Mouse (Mus musculus): ENCODE data around the gene Gtf2ird1. TPM values are rescaled to one million over a fixed set of nuclear protein-coding genes. Genes with fewer than 3 reads are reported as not detected.

Gene Gtf2ird1
- total and polyA plus RNA-seq, 3 experiments: 12.8 to 39.0 (median 13.1) TPM

DNA sequence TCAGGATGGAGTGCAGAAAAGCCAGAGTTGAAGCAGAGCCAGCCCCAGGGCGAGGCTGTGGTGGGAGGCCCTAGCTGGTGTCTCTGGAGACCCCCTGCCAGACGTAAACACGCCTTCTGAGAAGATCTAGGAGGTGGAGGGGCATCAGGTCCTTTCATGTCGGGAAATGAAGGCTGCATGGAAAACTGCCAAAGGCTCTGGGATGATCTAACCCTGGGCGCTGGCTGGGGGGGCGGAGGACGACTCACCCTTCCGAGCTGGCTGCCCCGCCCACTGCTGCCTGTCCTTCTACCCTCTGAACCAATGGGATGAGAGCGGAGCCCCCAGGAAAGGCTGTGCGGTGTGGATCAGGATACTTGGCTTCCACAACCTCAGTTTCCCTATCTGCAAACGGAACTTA, 16.4 kb downstream of the Gtf2ird1 start:
- peaks cover 0 to 6% of the 10 kb centered on the region in 2 experiments; a peak in 3 of 4 replicates for H3K4me1 ChIP-seq (ENCODE audit: control insufficient read depth in 1 of 2, insufficient read depth in 2 of 2)
- H3K9me3 ChIP-seq (replicated peaks; ENCODE audit: low read length): peaks cover 11% of the 10 kb centered on the region
- H3K36me3 ChIP-seq (replicated peaks in 1 of 2; ENCODE audit: control insufficient read depth in 1 of 2, insufficient read depth in 1 of 2, low read length in 1 of 2): peaks cover 0 to 52% of the 10 kb centered on the region in 2 experiments
- no peak for DNase-seq (ENCODE audit: extremely low read depth)
- H3K27ac ChIP-seq (ENCODE audit: insufficient read depth, low read depth): no peak overlapping the region
- H3K79me2 ChIP-seq (replicated peaks; ENCODE audit: control insufficient read depth, extremely low read depth, insufficient read depth, poor library complexity, severe bottlenecking): no peaks in the 10 kb centered on the region
- H3K9ac ChIP-seq (ENCODE audit: insufficient read depth, low read depth): no peak overlapping the region
- no peak overlapping the region for H3K4me3 ChIP-seq (replicated peaks in 1 of 3; ENCODE audit: low read depth in 2 of 3, low read length in 2 of 3, poor library complexity in 1 of 3)
- TF ChIP-seq UBTF (IDR thresholded peaks at IDR 0.05; ENCODE audit: low read depth, low read length) (no peak), JUN (IDR thresholded peaks at IDR 0.05; ENCODE audit: insufficient read depth, low read depth, low read length) (no peak), MYC (IDR thresholded peaks at IDR 0.05; ENCODE audit: low read depth, low read length) (no peak)
- in situ Hi-C loops (cut with MboI; ENCODE audit: low pct_ligation_motif_present, low pct_unique_long_range_greater_than_20kb, low sequenced_read_pairs) (no loop called here), dilution Hi-C loops (cut with MboI; ENCODE audit: extremely low pct_ligation_motif_present, extremely low pct_unique_long_range_greater_than_20kb, low sequenced_read_pairs) (no loop called here)
- no peaks in the 10 kb centered on the region for H3K27me3 ChIP-seq (replicated peaks)
- H3K4me2 ChIP-seq (ENCODE audit: insufficient read depth, low read depth, poor library complexity, severe bottlenecking): no peak overlapping the region

GRCm38 (mm10) chr5:134439481-134439880, 17.0 kb downstream of the Gtf2ird1 start:
- Histone ChIP-seq H3K4me3 (replicated peaks in 1 of 3; ENCODE audit: low read depth in 2 of 3, low read length in 2 of 3, poor library complexity in 1 of 3) (no peak overlapping the region), H3K36me3 (replicated peaks in 1 of 2; ENCODE audit: control insufficient read depth in 1 of 2, insufficient read depth in 1 of 2, low read length in 1 of 2) (peaks cover 0 to 50% of the 10 kb centered on the region in 2 experiments), H3K27ac (ENCODE audit: insufficient read depth, low read depth) (no peak overlapping the region), H3K4me2 (ENCODE audit: insufficient read depth, low read depth, poor library complexity, severe bottlenecking) (no peak overlapping the region), H3K27me3 (replicated peaks) (no peaks in the 10 kb centered on the region), H3K79me2 (replicated peaks; ENCODE audit: control insufficient read depth, extremely low read depth, insufficient read depth, poor library complexity, severe bottlenecking) (no peaks in the 10 kb centered on the region), H3K4me1 (ENCODE audit: control insufficient read depth in 1 of 2, insufficient read depth in 2 of 2) (no peaks in the 10 kb centered on the region; a peak in 1 of 4 replicates), H3K9me3 (replicated peaks; ENCODE audit: low read length) (peaks cover 10% of the 10 kb centered on the region), H3K9ac (ENCODE audit: insufficient read depth, low read depth) (no peak overlapping the region)
- TF ChIP-seq MAFK (IDR thresholded peaks at IDR 0.05; ENCODE audit: insufficient replicate concordance, low read length) (no peak), MEF2A (IDR thresholded peaks at IDR 0.05; ENCODE audit: borderline replicate concordance, low read depth, low read length) (no peak)
- no peak for DNase-seq (ENCODE audit: extremely low read depth)
- in situ Hi-C loops (cut with MboI; ENCODE audit: low pct_ligation_motif_present, low pct_unique_long_range_greater_than_20kb, low sequenced_read_pairs) (no loop called here), dilution Hi-C loops (cut with MboI; ENCODE audit: extremely low pct_ligation_motif_present, extremely low pct_unique_long_range_greater_than_20kb, low sequenced_read_pairs) (no loop called here)

DNA sequence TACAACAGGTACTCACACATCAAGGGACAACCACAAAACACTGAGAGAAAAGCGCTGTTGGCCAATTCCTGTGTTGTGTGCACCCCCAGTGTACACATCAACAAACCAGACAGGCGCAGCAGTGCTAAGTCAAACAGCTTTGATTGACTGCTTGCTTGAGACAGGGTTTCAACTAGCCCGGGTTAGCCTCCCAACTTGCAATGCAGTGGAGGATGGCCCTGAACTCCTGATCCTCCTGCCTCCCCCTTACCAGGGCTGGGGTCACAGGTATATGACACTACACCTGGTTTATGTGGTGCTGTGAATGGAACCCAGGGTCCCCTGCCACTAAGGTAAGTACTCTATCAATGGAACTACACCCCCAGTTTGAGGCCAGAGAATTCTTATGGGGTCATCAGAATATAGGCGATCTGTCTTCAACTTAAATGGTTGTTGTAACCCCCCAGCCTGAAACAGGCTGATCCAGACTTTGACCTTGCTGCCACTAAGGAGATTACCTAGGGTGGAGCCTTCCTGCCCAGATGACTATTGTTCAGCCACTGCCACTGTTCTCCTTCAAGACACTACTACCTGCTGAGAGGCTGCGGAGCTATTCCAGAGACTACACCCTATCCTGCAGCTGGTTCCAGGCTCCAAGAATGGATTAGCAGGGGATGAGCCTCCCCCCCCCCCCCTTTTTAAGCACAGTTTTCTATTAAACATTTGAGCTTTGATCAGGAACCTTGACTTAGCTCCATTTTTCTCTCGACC, 17.7 kb downstream of the Gtf2ird1 start:
- DNase-seq (ENCODE audit: extremely low read depth): no peak
- H3K9ac ChIP-seq (ENCODE audit: insufficient read depth, low read depth): no peak overlapping the region
- no peak overlapping the region for H3K4me3 ChIP-seq (replicated peaks in 1 of 3; ENCODE audit: low read depth in 2 of 3, low read length in 2 of 3, poor library complexity in 1 of 3)
- no peak overlapping the region for H3K27ac ChIP-seq (ENCODE audit: insufficient read depth, low read depth)
- TF ChIP-seq TBP (conservative IDR thresholded peaks at IDR 0.05; ENCODE audit: low read depth, low read length) (no peak), MAFK (IDR thresholded peaks at IDR 0.05; ENCODE audit: insufficient replicate concordance, low read length) (no peak), ZMIZ1 (IDR thresholded peaks at IDR 0.05; ENCODE audit: low read depth, low read length) (no peak), MEF2A (IDR thresholded peaks at IDR 0.05; ENCODE audit: borderline replicate concordance, low read depth, low read length) (no peak), HCFC1 (IDR thresholded peaks at IDR 0.05; ENCODE audit: low read depth, low read length) (no peak), CTCF (conservative IDR thresholded peaks at IDR 0.05 in 1 of 2, IDR thresholded peaks at IDR 0.05 in 1 of 2; ENCODE audit: low read depth in 2 of 2, low read length in 2 of 2) (no peak), ZC3H11A (IDR thresholded peaks at IDR 0.05; ENCODE audit: low read depth, low read length) (no peak), ZKSCAN1 (IDR thresholded peaks at IDR 0.05; ENCODE audit: borderline replicate concordance, low read depth, low read length) (no peak), NRF1 (IDR thresholded peaks at IDR 0.05; ENCODE audit: low read depth, low read length) (no peak), MYC (IDR thresholded peaks at IDR 0.05; ENCODE audit: low read depth, low read length) (no peak), NELFE (IDR thresholded peaks at IDR 0.05; ENCODE audit: low read depth, low read length) (no peak), JUN (IDR thresholded peaks at IDR 0.05; ENCODE audit: insufficient read depth, low read depth, low read length) (no peak), PAX5 (IDR thresholded peaks at IDR 0.05; ENCODE audit: low read length) (no peak), GABPA (IDR thresholded peaks at IDR 0.05; ENCODE audit: insufficient replicate concordance, low read depth, low read length) (no peak), RAD21 (IDR thresholded peaks at IDR 0.05; ENCODE audit: low read depth, low read length) (no peak), EP300 (IDR thresholded peaks at IDR 0.05; ENCODE audit: low read length) (no peak), BHLHE40 (IDR thresholded peaks at IDR 0.05; ENCODE audit: low read depth, low read length) (no peak), ETS1 (conservative IDR thresholded peaks at IDR 0.05; ENCODE audit: low read depth, low read length) (no peak)
- dilution Hi-C loops (cut with MboI; ENCODE audit: extremely low pct_ligation_motif_present, extremely low pct_unique_long_range_greater_than_20kb, low sequenced_read_pairs): no loop called here
- H3K4me1 ChIP-seq (ENCODE audit: control insufficient read depth in 1 of 2, insufficient read depth in 2 of 2): peaks cover 0 to 2% of the 10 kb centered on the region in 2 experiments; a peak in 1 of 4 replicates
- in situ Hi-C loops (cut with MboI; ENCODE audit: low pct_ligation_motif_present, low pct_unique_long_range_greater_than_20kb, low sequenced_read_pairs): no loop called here
- H3K79me2 ChIP-seq (replicated peaks; ENCODE audit: control insufficient read depth, extremely low read depth, insufficient read depth, poor library complexity, severe bottlenecking): no peaks in the 10 kb centered on the region
- no peak overlapping the region for H3K4me2 ChIP-seq (ENCODE audit: insufficient read depth, low read depth, poor library complexity, severe bottlenecking)
- peaks cover 0 to 45% of the 10 kb centered on the region in 2 experiments for H3K36me3 ChIP-seq (replicated peaks in 1 of 2; ENCODE audit: control insufficient read depth in 1 of 2, insufficient read depth in 1 of 2, low read length in 1 of 2)
- no peaks in the 10 kb centered on the region for H3K27me3 ChIP-seq (replicated peaks)
- peaks cover 5% of the 10 kb centered on the region for H3K9me3 ChIP-seq (replicated peaks; ENCODE audit: low read length)

Data from CH12.LX (cell line).